Mouse (Mus musculus) embryonic facial prominence, embryonic 15.5 days (tissue): ENCODE results near the gene Fam32a. TPM values are rescaled to one million over a fixed set of nuclear protein-coding genes. Genes with fewer than 3 reads are reported as not detected.

ENCODE experiments used
- polyA plus RNA-seq: library from polyadenylated mRNA; unstranded; fragments of >200 nt; fragmentation: Nextera tagmentation; extraction: Ambion mirVana; gene quantifications from 2 replicates; pipeline ENCODE4 v1.2.1, GENCODE M21; 2015

Gene Fam32a
- polyA plus RNA-seq, 1 experiment from 2014 or later, result 71.0 TPM

Other genes with a start within 250 kb of the Fam32a start
- gene Cyp4f18, start 210.1 kb upstream of the Fam32a start, polyA plus RNA-seq, result 1.3 and 1.5 TPM in 2 replicates
- not detected in 2 replicates for gene Olfr372, start 178.5 kb upstream of the Fam32a start, polyA plus RNA-seq
- 0.17 TPM in 1 of 2 replicates, not detected in the other for gene Olfr373, start 136.6 kb upstream of the Fam32a start, polyA plus RNA-seq
- gene Olfr374, start 112.7 kb upstream of the Fam32a start, polyA plus RNA-seq, result 0.08 TPM in 1 of 2 replicates, not detected in the other
- gene Tpm4, start 84.8 kb upstream of the Fam32a start, polyA plus RNA-seq, result 600 and 613 TPM in 2 replicates
- 113 and 116 TPM in 2 replicates for gene Rab8a, start 58.5 kb upstream of the Fam32a start, polyA plus RNA-seq
- 0.26 TPM in 1 of 2 replicates, not detected in the other for gene Hsh2d, start 30.1 kb upstream of the Fam32a start, polyA plus RNA-seq
- gene Cib3, start 6.9 kb upstream of the Fam32a start, polyA plus RNA-seq, result 0.31 TPM in 1 of 2 replicates, not detected in the other
- not detected in 2 replicates for gene Gm11034, start 6.1 kb upstream of the Fam32a start, polyA plus RNA-seq
- 109 and 112 TPM in 2 replicates for gene Ap1m1, start 20.3 kb downstream of the Fam32a start, polyA plus RNA-seq
- gene Gm10282, start 85.5 kb downstream of the Fam32a start, polyA plus RNA-seq, result 22.9 and 33.3 TPM in 2 replicates
- 12.1 and 15.4 TPM in 2 replicates for gene Klf2, start 99.3 kb downstream of the Fam32a start, polyA plus RNA-seq
- 54.2 and 56.6 TPM in 2 replicates for gene Eps15l1, start 201.7 kb downstream of the Fam32a start, polyA plus RNA-seq
- 1.0 and 1.2 TPM in 2 replicates for gene Calr3, start 224.1 kb downstream of the Fam32a start, polyA plus RNA-seq
- 15.7 and 17.0 TPM in 2 replicates for gene 1700030K09Rik, start 224.2 kb downstream of the Fam32a start, polyA plus RNA-seq